Mouse (Mus musculus) heart, adult 2 months (tissue): ENCODE measurements at regions not wholly inside any gene's neighbourhood (a gene's known extent, or its start where the extent isn't known, plus 50 kb on each side); places are given as distances from the start of the nearest gene placed in this dataset.

ENCODE experiments used
- CTCF ChIP-seq: fragments of 200-600 bp; IDR thresholded peaks from 2 replicates; pipeline ENCODE4 v1.8.1; 2022; ENCODE audit warnings: antibody characterized with exemption, mild to moderate bottlenecking, moderate library complexity
- EP300 ChIP-seq: fragments of 200-500 bp; IDR thresholded peaks from 2 replicates; pipeline ENCODE4 v1.6.1; 2011; ENCODE audit warnings: low read depth, low read length, control low read depth; ENCODE audit not compliant: insufficient read depth
- POLR2A ChIP-seq: fragments of 200-500 bp; IDR thresholded peaks from 2 replicates; pipeline ENCODE4 v1.6.1; 2011; ENCODE audit warnings: mild to moderate bottlenecking, low read depth, low read length, control low read depth; ENCODE audit not compliant: insufficient read depth

- TF ChIP-seq CTCF = no peak
- no peak for TF ChIP-seq POLR2A
- no peak for TF ChIP-seq EP300
Measured at GRCm38 (mm10) chr3:66806176-66806575, 175.0 kb upstream of the Rsrc1 start.
